Mouse (Mus musculus) limb, embryonic 12.5 days (tissue): ENCODE data around the gene Scn10a. TPM values are rescaled to one million over a fixed set of nuclear protein-coding genes. Genes with fewer than 3 reads are reported as not detected.

ENCODE experiments used
- ATAC-seq: fragments of 200-750 bp; cut with Nextera tagmentation; 2 replicates; pipeline ENCODE4 v1.8.0; 2017; ENCODE audit warnings: low read depth, moderate TSS enrichment; ENCODE audit not compliant: insufficient number of reproducible peaks, insufficient read depth, low FRiP score, low TSS enrichment
- H3K27ac ChIP-seq: fragments of 300-500 bp; sonication (generic); 2 replicates; pipeline ENCODE4 v1.5.1; 2016; ENCODE audit warnings: mild to moderate bottlenecking, moderate library complexity
- H3K27me3 ChIP-seq: fragments of 300-500 bp; sonication (generic); 2 replicates; pipeline ENCODE4 v1.6.1; 2016; ENCODE audit warnings: mild to moderate bottlenecking, moderate library complexity
- H3K36me3 ChIP-seq: fragments of 300-500 bp; sonication (generic); 2 replicates; pipeline ENCODE4 v1.6.1; 2016; ENCODE audit warnings: mild to moderate bottlenecking, moderate library complexity
- H3K4me1 ChIP-seq: fragments of 300-500 bp; sonication (generic); replicated peaks from 2 replicates; pipeline ENCODE4 v1.6.1; 2016
- H3K4me2 ChIP-seq: fragments of 300-500 bp; sonication (generic); 2 replicates; pipeline ENCODE4 v1.6.1; 2016; ENCODE audit warnings: mild to moderate bottlenecking, moderate library complexity
- H3K4me3 ChIP-seq: fragments of 300-500 bp; sonication (generic); replicated peaks from 2 replicates; pipeline ENCODE4 v1.5.1; 2016; ENCODE audit warnings: mild to moderate bottlenecking
- H3K9ac ChIP-seq: fragments of 300-500 bp; sonication (generic); replicated peaks from 2 replicates; pipeline ENCODE4 v1.6.1; 2016; ENCODE audit warnings: mild to moderate bottlenecking, moderate library complexity
- H3K9me3 ChIP-seq: fragments of 300-500 bp; sonication (generic); 2 replicates; pipeline ENCODE4 v1.6.1; 2016; ENCODE audit warnings: mild to moderate bottlenecking, moderate library complexity
- WGBS: fragments of 180-500 bp; shearing (Covaris S2); methylation state at CpG from one replicate; pipeline ENCODE4 v1.1.7; 2016; 5-methylcytosine and 5-hydroxymethylcytosine counted together
- polyA plus RNA-seq: library from polyadenylated mRNA; unstranded; fragments of >200 nt; fragmentation: Nextera tagmentation; extraction: Ambion mirVana; gene quantifications from 2 replicates; pipeline ENCODE4 v1.2.1, GENCODE M21; 2016

The Scn10a gene
- polyA plus RNA-seq, 1 experiment from 2014 or later: 0.24 TPM

- Histone ChIP-seq H3K9me3 (peaks cover 5% of the 10 kb centered on the region; the same call in 1 of the 2 replicates), H3K36me3 (no peaks in the 10 kb centered on the region), H3K27ac (no peak overlapping the region), H3K9ac (no peak overlapping the region), H3K4me3 (no peak overlapping the region), H3K4me2 (no peak overlapping the region), H3K27me3 (no peaks in the 10 kb centered on the region), H3K4me1 (peaks cover 14% of the 10 kb centered on the region)
- 66% methylated on average over 8 of the region's 8 CpGs for WGBS
- ATAC-seq: no peak
Measured at GRCm38 (mm10) chr9:119604607-119605006, 114.5 kb downstream of the Scn10a start.

- Histone ChIP-seq H3K36me3 (no peaks in the 10 kb centered on the region), H3K27me3 (0 out of 2 replicates have a peak, but pooled peaks cover 4% of the 10 kb centered on the region), H3K4me2 (no peak overlapping the region), H3K4me3 (no peak overlapping the region), H3K27ac (no peak overlapping the region), H3K4me1 (no peaks in the 10 kb centered on the region), H3K9ac (no peak overlapping the region), H3K9me3 (peaks cover 6% of the 10 kb centered on the region; the same call in 1 of the 2 replicates)
- no peak for ATAC-seq
- 90% methylated on average over 10 of the region's 10 CpGs for WGBS
Measured at GRCm38 (mm10) chr9:119598501-119598900, 120.6 kb downstream of the Scn10a start.

GRCm38 (mm10) chr9:119597332-119597731, 121.8 kb downstream of the Scn10a start:
- Histone ChIP-seq H3K27me3 (0 out of 2 replicates have a peak, but pooled peaks cover 4% of the 10 kb centered on the region), H3K4me1 (no peaks in the 10 kb centered on the region), H3K9ac (no peak overlapping the region), H3K36me3 (no peaks in the 10 kb centered on the region), H3K4me2 (no peak overlapping the region), H3K27ac (no peak overlapping the region), H3K4me3 (no peak overlapping the region), H3K9me3 (peaks cover 6% of the 10 kb centered on the region; the same call in 1 of the 2 replicates)
- 81% methylated on average over 8 of the region's 8 CpGs for WGBS
- no peak for ATAC-seq

GRCm38 (mm10) chr9:119589592-119589991, 129.5 kb downstream of the Scn10a start:
- Histone ChIP-seq H3K27ac (no peak overlapping the region), H3K4me2 (no peak overlapping the region), H3K4me3 (no peak overlapping the region), H3K36me3 (no peaks in the 10 kb centered on the region), H3K9ac (no peak overlapping the region), H3K27me3 (peaks cover 26% of the 10 kb centered on the region), H3K4me1 (peaks cover 8% of the 10 kb centered on the region), H3K9me3 (no peaks in the 10 kb centered on the region)
- ATAC-seq: no peak
- WGBS: 87% methylated on average over 8 of the region's 8 CpGs

- Histone ChIP-seq H3K9ac (no peak overlapping the region), H3K36me3 (no peaks in the 10 kb centered on the region), H3K4me1 (peaks cover 8% of the 10 kb centered on the region), H3K4me3 (no peak overlapping the region), H3K27me3 (peaks cover 32% of the 10 kb centered on the region), H3K27ac (no peak overlapping the region), H3K9me3 (no peaks in the 10 kb centered on the region), H3K4me2 (peak overlapping the region; percentile 31)
- 29% methylated on average over 26 of the region's 26 CpGs for WGBS
- no peak for ATAC-seq
Measured at GRCm38 (mm10) chr9:119588763-119589449, 130.2 kb downstream of the Scn10a start.

- peaks cover 77% of the 10 kb centered on the region for H3K27me3 ChIP-seq
- H3K27ac ChIP-seq: no peak overlapping the region
- no peak overlapping the region for H3K9ac ChIP-seq
- no peaks in the 10 kb centered on the region for H3K9me3 ChIP-seq
- no peak overlapping the region for H3K4me3 ChIP-seq
- no peak for ATAC-seq
- H3K4me2 ChIP-seq: no peak overlapping the region
- no peaks in the 10 kb centered on the region for H3K36me3 ChIP-seq
- WGBS: 0% methylated on average over 6 of the region's 6 CpGs
- H3K4me1 ChIP-seq: peaks cover 13% of the 10 kb centered on the region
Measured at GRCm38 (mm10) chr9:119580668-119581067, 138.5 kb downstream of the Scn10a start.

- whole genome bisulfite sequencing: 83% methylated on average over 17 of the region's 17 CpGs
- no peak overlapping the region for H3K9ac ChIP-seq
- H3K36me3 ChIP-seq: no peaks in the 10 kb centered on the region
- peaks cover 77% of the 10 kb centered on the region for H3K27me3 ChIP-seq
- no peak overlapping the region for H3K27ac ChIP-seq
- ATAC-seq: no peak
- H3K4me3 ChIP-seq: no peak overlapping the region
- peaks cover 13% of the 10 kb centered on the region for H3K4me1 ChIP-seq
- no peaks in the 10 kb centered on the region for H3K9me3 ChIP-seq
- no peak overlapping the region for H3K4me2 ChIP-seq
Measured at GRCm38 (mm10) chr9:119580187-119580586, 138.9 kb downstream of the Scn10a start.

GRCm38 (mm10) chr9:119578636-119579438, 140.3 kb downstream of the Scn10a start, which contains the start of gene Scn5a:
TSS of gene Scn5a (minus strand) at chr9:119579016.
- peaks cover 13% of the 10 kb centered on the region for H3K4me1 ChIP-seq
- peaks cover 82% of the 10 kb centered on the region for H3K27me3 ChIP-seq
- H3K9me3 ChIP-seq: no peaks in the 10 kb centered on the region
- peak within 1 kb of the TSS; percentile 66 for H3K9ac ChIP-seq
- H3K36me3 ChIP-seq: no peaks in the 10 kb centered on the region
- 2% methylated on average over 76 of the region's 99 CpGs for WGBS
- H3K27ac ChIP-seq: no peak within 1 kb of the TSS
- peak within 1 kb of the TSS; percentile 56 for H3K4me3 ChIP-seq
- ATAC-seq: no peak
- H3K4me2 ChIP-seq: peak within 1 kb of the TSS; percentile 98

GRCm38 (mm10) chr9:119578311-119578635, 140.8 kb downstream of the Scn10a start:
- Histone ChIP-seq H3K27me3 (peaks cover 87% of the 10 kb centered on the region), H3K27ac (no peak overlapping the region), H3K4me1 (peaks cover 13% of the 10 kb centered on the region), H3K9ac (peak overlapping the region; percentile 66), H3K4me3 (peak overlapping the region; percentile 56), H3K9me3 (no peaks in the 10 kb centered on the region), H3K36me3 (no peaks in the 10 kb centered on the region), H3K4me2 (peak overlapping the region; percentile 98)
- under 1% methylated on average over 24 of the region's 24 CpGs for WGBS
- no peak for ATAC-seq

GRCm38 (mm10) chr9:119576977-119577376, 142.1 kb downstream of the Scn10a start:
- Histone ChIP-seq H3K27me3 (peaks cover 100% of the 10 kb centered on the region), H3K4me1 (peaks cover 13% of the 10 kb centered on the region), H3K36me3 (no peaks in the 10 kb centered on the region), H3K27ac (no peak overlapping the region), H3K4me3 (no peak overlapping the region), H3K9me3 (no peaks in the 10 kb centered on the region), H3K9ac (no peak overlapping the region), H3K4me2 (no peak overlapping the region)
- WGBS: 73% methylated on average over 2 of the region's 2 CpGs
- ATAC-seq: no peak

- Histone ChIP-seq H3K27ac (no peak overlapping the region), H3K4me2 (no peak overlapping the region), H3K36me3 (no peaks in the 10 kb centered on the region), H3K9me3 (no peaks in the 10 kb centered on the region), H3K4me1 (peaks cover 19% of the 10 kb centered on the region), H3K9ac (no peak overlapping the region), H3K4me3 (no peak overlapping the region), H3K27me3 (peaks cover 99% of the 10 kb centered on the region)
- 49% methylated on average over 9 of the region's 9 CpGs for WGBS
- ATAC-seq: no peak
Measured at GRCm38 (mm10) chr9:119575732-119576131, 143.4 kb downstream of the Scn10a start.
